Mouse (Mus musculus) 3T3-L1 (cell line): ENCODE data around the gene Prss38.
A peak's percentile ranks its signal among the peaks of the same experiment; 100 is the strongest.

Experiments
- DNase-seq: peaks from one replicate; pipeline ENCODE4 v3.0.0-alpha.2; 2015; ENCODE audit warnings: low read depth, low spot score

The Prss38 gene

GRCm38 (mm10) chr11:59375475-59375874 lies at the start of gene Prss38:
Prss38 (minus strand) TSS chr11:59375657.
- no peak for DNase-seq

- peak; percentile 45 for DNase-seq
Measured at GRCm38 (mm10) chr11:59423010-59423588, 47.6 kb upstream of the Prss38 start.

- DNase-seq, result peak; percentile 81
Measured at GRCm38 (mm10) chr11:59421967-59422366, 46.5 kb upstream of the Prss38 start.

- DNase-seq, result no peak
Measured at GRCm38 (mm10) chr11:59421436-59421835, 46.0 kb upstream of the Prss38 start.

GRCm38 (mm10) chr11:59418708-59419107 lies 43.3 kb upstream of the Prss38 start:
- no peak for DNase-seq

- DNase-seq, result peak; percentile 60
Measured at GRCm38 (mm10) chr11:59412999-59413863, 37.8 kb upstream of the Prss38 start.

GRCm38 (mm10) chr11:59412058-59412457 lies 36.6 kb upstream of the Prss38 start:
- peak; percentile 80 for DNase-seq

- peak; percentile 54 for DNase-seq
Measured at GRCm38 (mm10) chr11:59410851-59411250, 35.4 kb upstream of the Prss38 start.

GRCm38 (mm10) chr11:59405761-59406160 lies 30.3 kb upstream of the Prss38 start:
- DNase-seq, result no peak

- DNase-seq, result no peak
Measured at GRCm38 (mm10) chr11:59400876-59401275, 25.4 kb upstream of the Prss38 start.

- DNase-seq, result no peak
Measured at GRCm38 (mm10) chr11:59399830-59400229, 24.4 kb upstream of the Prss38 start.

- DNase-seq, result no peak
Measured at GRCm38 (mm10) chr11:59397536-59398371, 22.3 kb upstream of the Prss38 start.

- no peak for DNase-seq
Measured at GRCm38 (mm10) chr11:59394451-59394850, 19.0 kb upstream of the Prss38 start.

GRCm38 (mm10) chr11:59393591-59393990 lies 18.1 kb upstream of the Prss38 start:
- peak; percentile 70 for DNase-seq

- DNase-seq, result peak; percentile 34
Measured at GRCm38 (mm10) chr11:59392300-59392699, 16.8 kb upstream of the Prss38 start.

GRCm38 (mm10) chr11:59390470-59390869 lies 15.0 kb upstream of the Prss38 start:
- no peak for DNase-seq

GRCm38 (mm10) chr11:59389617-59390016 lies 14.2 kb upstream of the Prss38 start:
- no peak for DNase-seq

- DNase-seq, result no peak
Measured at GRCm38 (mm10) chr11:59388806-59389205, 13.3 kb upstream of the Prss38 start.

GRCm38 (mm10) chr11:59387471-59387870 lies 12.0 kb upstream of the Prss38 start:
- no peak for DNase-seq

- peak; percentile 56 for DNase-seq
Measured at GRCm38 (mm10) chr11:59385123-59385522, 9.7 kb upstream of the Prss38 start.

GRCm38 (mm10) chr11:59384441-59384959 lies 9.0 kb upstream of the Prss38 start:
- peak; percentile 80 for DNase-seq

- no peak for DNase-seq
Measured at GRCm38 (mm10) chr11:59379547-59379946, 4.1 kb upstream of the Prss38 start.
